Mouse (Mus musculus) liver, embryonic 12.5 days (tissue): ENCODE results near the gene Samd10. TPM values are rescaled to one million over a fixed set of nuclear protein-coding genes. Genes with fewer than 3 reads are reported as not detected.
A peak's percentile ranks its signal among the peaks of the same experiment; 100 is the strongest.

Experiments used
- ATAC-seq: fragments of 200-750 bp; cut with Nextera tagmentation; 2 replicates; pipeline ENCODE4 v1.8.0; 2017; ENCODE audit warnings: moderate number of reproducible peaks, mild to moderate bottlenecking, moderate library complexity
- H3K27ac ChIP-seq: fragments of 300-500 bp; sonication (generic); 2 replicates; pipeline ENCODE4 v1.5.1; 2016; ENCODE audit warnings: mild to moderate bottlenecking
- H3K27me3 ChIP-seq: fragments of 300-500 bp; sonication (generic); replicated peaks from 2 replicates; pipeline ENCODE4 v1.6.1; 2016; ENCODE audit warnings: mild to moderate bottlenecking, moderate library complexity
- H3K36me3 ChIP-seq: fragments of 300-500 bp; sonication (generic); 2 replicates; pipeline ENCODE4 v1.6.1; 2016; ENCODE audit warnings: mild to moderate bottlenecking, moderate library complexity
- H3K4me1 ChIP-seq: fragments of 300-500 bp; sonication (generic); 2 replicates; pipeline ENCODE4 v1.6.1; 2016
- H3K4me2 ChIP-seq: fragments of 300-500 bp; sonication (generic); 2 replicates; pipeline ENCODE4 v1.6.1; 2016; ENCODE audit warnings: mild to moderate bottlenecking, moderate library complexity
- H3K4me3 ChIP-seq: fragments of 300-500 bp; sonication (generic); 2 replicates; pipeline ENCODE4 v1.5.1; 2016; ENCODE audit warnings: mild to moderate bottlenecking, moderate library complexity
- H3K9ac ChIP-seq: fragments of 300-500 bp; sonication (generic); 2 replicates; pipeline ENCODE4 v1.6.1; 2016; ENCODE audit warnings: mild to moderate bottlenecking, moderate library complexity
- H3K9me3 ChIP-seq: fragments of 300-500 bp; sonication (generic); replicated peaks from 2 replicates; pipeline ENCODE4 v1.6.1; 2016; ENCODE audit warnings: mild to moderate bottlenecking, moderate library complexity
- WGBS: fragments of 180-500 bp; shearing (Covaris S2); methylation state at CpG from one replicate; pipeline ENCODE4 v1.1.7; 2016; ENCODE audit not compliant: insufficient replicate concordance; 5-methylcytosine and 5-hydroxymethylcytosine counted together
- polyA plus RNA-seq: library from polyadenylated mRNA; unstranded; fragments of >200 nt; fragmentation: Nextera tagmentation; extraction: Ambion mirVana; gene quantifications from 2 replicates; pipeline ENCODE4 v1.2.1, GENCODE M21; 2016

Gene Samd10
- polyA plus RNA-seq, 1 experiment from 2014 or later: 3.0 TPM

- peak overlapping the region; percentile 83 for H3K9ac ChIP-seq
- H3K27me3 ChIP-seq: no peaks in the 10 kb centered on the region
- peak overlapping the region; percentile 95 for H3K27ac ChIP-seq
- H3K36me3 ChIP-seq: peaks cover 26% of the 10 kb centered on the region
- H3K9me3 ChIP-seq: no peaks in the 10 kb centered on the region
- H3K4me2 ChIP-seq: peak overlapping the region; percentile 92
- WGBS: under 1% methylated on average over 11 of the region's 11 CpGs
- H3K4me3 ChIP-seq: peak overlapping the region; percentile 80
- ATAC-seq: peak; percentile 79
- H3K4me1 ChIP-seq: peaks cover 57% of the 10 kb centered on the region
Measured at GRCm38 (mm10) chr2:181581016-181581401, 18.0 kb downstream of the Samd10 start.

GRCm38 (mm10) chr2:181580131-181580772 is 18.8 kb downstream of the Samd10 start:
- Histone ChIP-seq H3K4me2 (peak overlapping the region; percentile 92), H3K4me3 (peak overlapping the region; percentile 80), H3K27me3 (no peaks in the 10 kb centered on the region), H3K9ac (peak overlapping the region; percentile 83), H3K9me3 (no peaks in the 10 kb centered on the region), H3K36me3 (peaks cover 18% of the 10 kb centered on the region), H3K27ac (peak overlapping the region; percentile 95), H3K4me1 (peaks cover 62% of the 10 kb centered on the region)
- no peak for ATAC-seq
- 64% methylated on average over 5 of the region's 5 CpGs for WGBS

- Histone ChIP-seq H3K27ac (0 out of 2 replicates have a peak overlapping the region, but pooled peaks have one; percentile 76), H3K9ac (peak overlapping the region; percentile 39), H3K27me3 (no peaks in the 10 kb centered on the region), H3K4me2 (peak overlapping the region; percentile 92), H3K9me3 (no peaks in the 10 kb centered on the region), H3K4me3 (no peak overlapping the region), H3K4me1 (peaks cover 62% of the 10 kb centered on the region), H3K36me3 (peaks cover 14% of the 10 kb centered on the region)
- 86% methylated on average over 1 of the region's 1 CpGs for WGBS
- ATAC-seq: no peak
Measured at GRCm38 (mm10) chr2:181579681-181580080, 19.3 kb downstream of the Samd10 start.

GRCm38 (mm10) chr2:181578790-181579618 is 20.0 kb downstream of the Samd10 start:
- WGBS: 58% methylated on average over 5 of the region's 5 CpGs
- peaks cover 13% of the 10 kb centered on the region for H3K36me3 ChIP-seq
- peak overlapping the region; percentile 92 for H3K4me2 ChIP-seq
- H3K9ac ChIP-seq: peak overlapping the region; percentile 42
- peak overlapping the region; percentile 76 for H3K27ac ChIP-seq
- ATAC-seq: no peak
- H3K4me3 ChIP-seq: no peak overlapping the region
- peaks cover 68% of the 10 kb centered on the region for H3K4me1 ChIP-seq
- no peaks in the 10 kb centered on the region for H3K9me3 ChIP-seq
- H3K27me3 ChIP-seq: no peaks in the 10 kb centered on the region

GRCm38 (mm10) chr2:181577981-181578581 is 20.9 kb downstream of the Samd10 start:
- Histone ChIP-seq H3K4me1 (peaks cover 75% of the 10 kb centered on the region), H3K9me3 (no peaks in the 10 kb centered on the region), H3K9ac (peak overlapping the region; percentile 42), H3K4me3 (no peak overlapping the region), H3K27me3 (no peaks in the 10 kb centered on the region), H3K36me3 (peaks cover 17% of the 10 kb centered on the region), H3K4me2 (peak overlapping the region; percentile 92), H3K27ac (peak overlapping the region; percentile 76)
- ATAC-seq: peak; percentile 42
- 31% methylated on average over 7 of the region's 7 CpGs for WGBS

- Histone ChIP-seq H3K9ac (no peak overlapping the region), H3K9me3 (no peaks in the 10 kb centered on the region), H3K4me1 (peaks cover 69% of the 10 kb centered on the region), H3K4me3 (no peak overlapping the region), H3K27ac (peak overlapping the region; percentile 63), H3K27me3 (no peaks in the 10 kb centered on the region), H3K36me3 (peaks cover 27% of the 10 kb centered on the region), H3K4me2 (peak overlapping the region; percentile 92)
- WGBS: 53% methylated on average over 2 of the region's 2 CpGs
- ATAC-seq: no peak
Measured at GRCm38 (mm10) chr2:181577126-181577525, 21.9 kb downstream of the Samd10 start.

GRCm38 (mm10) chr2:181576613-181577012 is 22.4 kb downstream of the Samd10 start:
- Histone ChIP-seq H3K27me3 (no peaks in the 10 kb centered on the region), H3K27ac (peak overlapping the region; percentile 63), H3K4me1 (peaks cover 70% of the 10 kb centered on the region), H3K36me3 (peaks cover 27% of the 10 kb centered on the region), H3K4me2 (peak overlapping the region; percentile 92), H3K9me3 (no peaks in the 10 kb centered on the region), H3K9ac (no peak overlapping the region), H3K4me3 (no peak overlapping the region)
- no peak for ATAC-seq
- WGBS: 61% methylated on average over 2 of the region's 2 CpGs

- ATAC-seq: no peak
- H3K9ac ChIP-seq: no peak overlapping the region
- peaks cover 77% of the 10 kb centered on the region for H3K4me1 ChIP-seq
- no peak overlapping the region for H3K27ac ChIP-seq
- 92% methylated on average over 7 of the region's 7 CpGs for WGBS
- H3K4me3 ChIP-seq: no peak overlapping the region
- no peaks in the 10 kb centered on the region for H3K9me3 ChIP-seq
- H3K27me3 ChIP-seq: no peaks in the 10 kb centered on the region
- H3K4me2 ChIP-seq: no peak overlapping the region
- H3K36me3 ChIP-seq: peaks cover 30% of the 10 kb centered on the region
Measured at GRCm38 (mm10) chr2:181574921-181575545, 24.0 kb downstream of the Samd10 start.

GRCm38 (mm10) chr2:181573961-181574360 is 25.1 kb downstream of the Samd10 start:
- ATAC-seq: no peak
- Histone ChIP-seq H3K4me1 (peaks cover 76% of the 10 kb centered on the region), H3K4me3 (no peak overlapping the region), H3K27me3 (no peaks in the 10 kb centered on the region), H3K9ac (no peak overlapping the region), H3K4me2 (no peak overlapping the region), H3K27ac (no peak overlapping the region), H3K9me3 (no peaks in the 10 kb centered on the region), H3K36me3 (peaks cover 34% of the 10 kb centered on the region)
- WGBS: 74% methylated on average over 9 of the region's 9 CpGs

GRCm38 (mm10) chr2:181572921-181573920 is 25.8 kb downstream of the Samd10 start:
- H3K36me3 ChIP-seq: peaks cover 34% of the 10 kb centered on the region
- peaks cover 76% of the 10 kb centered on the region for H3K4me1 ChIP-seq
- no peak overlapping the region for H3K27ac ChIP-seq
- no peak for ATAC-seq
- no peak overlapping the region; the same call in 1 of the 2 replicates for H3K9ac ChIP-seq
- no peak overlapping the region for H3K4me2 ChIP-seq
- H3K27me3 ChIP-seq: no peaks in the 10 kb centered on the region
- WGBS: 88% methylated on average over 15 of the region's 15 CpGs
- H3K9me3 ChIP-seq: no peaks in the 10 kb centered on the region
- H3K4me3 ChIP-seq: no peak overlapping the region
